Mouse (Mus musculus) midbrain, postnatal 0 days (tissue): Measurements from ENCODE around the gene Ptpn11. TPM values are rescaled to one million over a fixed set of nuclear protein-coding genes. Genes with fewer than 3 reads are reported as not detected.

ENCODE experiments used
- ATAC-seq: fragments of 200-750 bp; cut with Nextera tagmentation; 2 replicates; pipeline ENCODE4 v1.8.0; 2017; ENCODE audit warnings: moderate number of reproducible peaks, mild to moderate bottlenecking, moderate TSS enrichment, moderate library complexity; ENCODE audit not compliant: low FRiP score
- DNase-seq: peaks from one replicate; pipeline ENCODE4 v3.0.0-alpha.2; 2015; ENCODE audit warnings: low spot score
- H3K27ac ChIP-seq: fragments of 300-500 bp; sonication (generic); 2 replicates; pipeline ENCODE4 v1.5.1; 2014; ENCODE audit warnings: low read depth, mild to moderate bottlenecking, low read length, mixed read lengths
- H3K27me3 ChIP-seq: fragments of 300-500 bp; sonication (generic); 2 replicates; pipeline ENCODE4 v1.6.1; 2014; ENCODE audit warnings: low read length, control low read depth, mixed read lengths; ENCODE audit not compliant: insufficient read depth
- H3K36me3 ChIP-seq: fragments of 300-500 bp; sonication (generic); 2 replicates; pipeline ENCODE4 v1.6.1; 2014; ENCODE audit warnings: low read length, control low read depth, mixed read lengths; ENCODE audit not compliant: insufficient read depth
- H3K4me1 ChIP-seq: fragments of 300-500 bp; sonication (generic); 2 replicates; pipeline ENCODE4 v1.6.1; 2014; ENCODE audit warnings: mild to moderate bottlenecking, control low read depth, antibody characterized with exemption, low read length, mixed read lengths; ENCODE audit not compliant: insufficient read depth
- H3K4me2 ChIP-seq: fragments of 300-500 bp; sonication (generic); 2 replicates; pipeline ENCODE4 v1.6.1; 2014; ENCODE audit warnings: low read depth, mild to moderate bottlenecking, low read length, mixed read lengths; ENCODE audit not compliant: poor library complexity, severe bottlenecking
- H3K4me3 ChIP-seq: fragments of 300-500 bp; sonication (generic); 2 replicates; pipeline ENCODE4 v1.5.1; 2014; ENCODE audit warnings: low read depth, mild to moderate bottlenecking, low read length, moderate library complexity
- H3K9ac ChIP-seq: fragments of 300-500 bp; sonication (generic); replicated peaks from 2 replicates; pipeline ENCODE4 v1.6.1; 2014; ENCODE audit warnings: mild to moderate bottlenecking, low read length, moderate library complexity, mixed read lengths; ENCODE audit not compliant: poor library complexity, severe bottlenecking
- H3K9me3 ChIP-seq: fragments of 300-500 bp; sonication (generic); 2 replicates; pipeline ENCODE4 v1.6.1; 2016; ENCODE audit warnings: low read length, control low read depth
- CTCF ChIP-seq: IDR thresholded peaks from 2 replicates; pipeline ENCODE4 v1.5.1; 2016; ENCODE audit warnings: antibody characterized with exemption, mild to moderate bottlenecking
- WGBS: fragments of 180-500 bp; shearing (Covaris S2); extraction: QIAGEN DNeasy Blood & Tissue Kit; methylation state at CpG from one replicate; pipeline ENCODE4 v1.1.7; 2014; 5-methylcytosine and 5-hydroxymethylcytosine counted together
- polyA plus RNA-seq: library from polyadenylated mRNA; unstranded; fragments of >200 nt; fragmentation: Nextera tagmentation; extraction: Ambion mirVana; gene quantifications from 2 replicates; pipeline ENCODE4 v1.2.1, GENCODE M21; 2015
- total RNA-seq: library from RNA; depleted of rRNA; stranded (reverse); fragments of >200 nt; gene quantifications from 2 replicates; pipeline ENCODE4 v1.2.3, GENCODE M21; 2014

The Ptpn11 gene
- total and polyA plus RNA-seq, 2 experiments from 2014 or later, result 24.8 to 54.4 TPM

- no peak overlapping the region for H3K4me2 ChIP-seq
- H3K36me3 ChIP-seq, result peaks cover 54% of the 10 kb centered on the region
- TF ChIP-seq CTCF, result no peak
- H3K4me1 ChIP-seq, result no peaks in the 10 kb centered on the region
- no peak overlapping the region for H3K4me3 ChIP-seq
- no peak overlapping the region for H3K27ac ChIP-seq
- no peaks in the 10 kb centered on the region for H3K27me3 ChIP-seq
- H3K9me3 ChIP-seq, result no peaks in the 10 kb centered on the region
- ATAC-seq (no peak), DNase-seq (no peak)
- WGBS, result 96% methylated on average over 8 of the region's 8 CpGs
- no peak overlapping the region for H3K9ac ChIP-seq
Measured at GRCm38 (mm10) chr5:121137125-121137524, 54.1 kb downstream of the Ptpn11 start.

GRCm38 (mm10) chr5:121131801-121132200, 59.4 kb downstream of the Ptpn11 start:
- Histone ChIP-seq H3K36me3 (peaks cover 55% of the 10 kb centered on the region), H3K4me1 (no peaks in the 10 kb centered on the region), H3K4me3 (no peak overlapping the region), H3K9ac (no peak overlapping the region), H3K27me3 (no peaks in the 10 kb centered on the region), H3K27ac (no peak overlapping the region), H3K9me3 (no peaks in the 10 kb centered on the region), H3K4me2 (no peak overlapping the region)
- DNase-seq, result no peak
- WGBS, result 83% methylated on average over 3 of the region's 3 CpGs
- TF ChIP-seq CTCF, result no peak
- no peak for ATAC-seq

- no peaks in the 10 kb centered on the region for H3K4me1 ChIP-seq
- H3K9ac ChIP-seq, result no peak overlapping the region
- H3K36me3 ChIP-seq, result peaks cover 39% of the 10 kb centered on the region
- H3K4me2 ChIP-seq, result no peak overlapping the region
- no peak overlapping the region for H3K27ac ChIP-seq
- no peaks in the 10 kb centered on the region for H3K27me3 ChIP-seq
- no peaks in the 10 kb centered on the region for H3K9me3 ChIP-seq
- WGBS, result 94% methylated on average over 5 of the region's 5 CpGs
- no peak for DNase-seq
- ATAC-seq, result no peak
- H3K4me3 ChIP-seq, result no peak overlapping the region
- TF ChIP-seq CTCF, result no peak
Measured at GRCm38 (mm10) chr5:121129254-121129653, 61.9 kb downstream of the Ptpn11 start.

- no peak overlapping the region for H3K4me2 ChIP-seq
- peaks cover 12% of the 10 kb centered on the region; the same call in 1 of the 2 replicates for H3K36me3 ChIP-seq
- H3K9me3 ChIP-seq, result no peaks in the 10 kb centered on the region
- ATAC-seq (no peak), DNase-seq (no peak)
- H3K4me1 ChIP-seq, result no peaks in the 10 kb centered on the region
- TF ChIP-seq CTCF, result peak; percentile 75
- H3K4me3 ChIP-seq, result no peak overlapping the region
- no peak overlapping the region for H3K27ac ChIP-seq
- WGBS, result 76% methylated on average over 2 of the region's 2 CpGs
- no peak overlapping the region for H3K9ac ChIP-seq
- H3K27me3 ChIP-seq, result no peaks in the 10 kb centered on the region
Measured at GRCm38 (mm10) chr5:121126051-121126450, 65.1 kb downstream of the Ptpn11 start.

GRCm38 (mm10) chr5:121125563-121125962, 65.6 kb downstream of the Ptpn11 start:
- H3K4me1 ChIP-seq, result no peaks in the 10 kb centered on the region
- ATAC-seq, result no peak
- WGBS, result 91% methylated on average over 14 of the region's 14 CpGs

GRCm38 (mm10) chr5:121124208-121125185, 66.7 kb downstream of the Ptpn11 start:
- Histone ChIP-seq H3K27ac (no peak overlapping the region), H3K4me1 (no peaks in the 10 kb centered on the region), H3K27me3 (no peaks in the 10 kb centered on the region), H3K4me2 (no peak overlapping the region), H3K9ac (no peak overlapping the region), H3K4me3 (no peak overlapping the region), H3K36me3 (peaks cover 5% of the 10 kb centered on the region; the same call in 1 of the 2 replicates), H3K9me3 (no peaks in the 10 kb centered on the region)
- no peak for DNase-seq
- no peak for TF ChIP-seq CTCF
- 79% methylated on average over 5 of the region's 5 CpGs for WGBS
- no peak for ATAC-seq

More at GRCm38 (mm10) chr5:121125563-121125962, 65.6 kb downstream of the Ptpn11 start:
- no peak for DNase-seq
- H3K9ac ChIP-seq, result no peak overlapping the region
- H3K4me3 ChIP-seq, result no peak overlapping the region
- peaks cover 12% of the 10 kb centered on the region; the same call in 1 of the 2 replicates for H3K36me3 ChIP-seq
- TF ChIP-seq CTCF, result no peak
- H3K27me3 ChIP-seq, result no peaks in the 10 kb centered on the region
- no peaks in the 10 kb centered on the region for H3K9me3 ChIP-seq
- no peak overlapping the region for H3K4me2 ChIP-seq
- no peak overlapping the region for H3K27ac ChIP-seq
